In genomic region chr7:132687897-132688296, GRCm38 (mm10) we compare ENCODE assay signal across 14 mouse cellular contexts.
DNase-seq lines count a peak whose midpoint lies in the region; ATAC-seq and TF ChIP-seq lines count a peak whose summit lies in the region.
"Had no signal": no experiment of that assay in that cellular context is flagged by ENCODE, and none has a peak within 500 bp of the region (broad histone marks: within the 10 kb centered on the region; RNA-seq: fewer than 3 reads in every experiment).

No protein-coding gene starts in this region.

- no peaks in the 10 kb centered on the region for H3K36me3 ChIP-seq in heart, embryonic 13.5 days
- no peaks in the 10 kb centered on the region for H3K36me3 ChIP-seq in liver, postnatal 0 days (replicated peaks; ENCODE audit: insufficient read depth, low read length)
- no peaks in the 10 kb centered on the region for H3K36me3 ChIP-seq in liver, embryonic 12.5 days
- H3K36me3 ChIP-seq in embryonic facial prominence, embryonic 10.5 days (replicated peaks) = no peaks in the 10 kb centered on the region
- H3K36me3 ChIP-seq in limb, embryonic 13.5 days = no peaks in the 10 kb centered on the region
- H3K36me3 ChIP-seq: forebrain, embryonic 15.5 days had no signal

- no peaks in the 10 kb centered on the region for H3K27me3 ChIP-seq in heart, embryonic 13.5 days (replicated peaks)
- no peaks in the 10 kb centered on the region for H3K27me3 ChIP-seq in liver, postnatal 0 days (ENCODE audit: insufficient read depth, low read length)
- no peaks in the 10 kb centered on the region for H3K27me3 ChIP-seq in liver, embryonic 12.5 days (replicated peaks)
- no peaks in the 10 kb centered on the region for H3K27me3 ChIP-seq in embryonic facial prominence, embryonic 10.5 days (replicated peaks; ENCODE audit: low read depth, poor library complexity, severe bottlenecking)
- no peaks in the 10 kb centered on the region for H3K27me3 ChIP-seq in limb, embryonic 13.5 days
- H3K27me3 ChIP-seq: forebrain, embryonic 15.5 days had no signal

- no peak for TF ChIP-seq EP300 in liver, postnatal 0 days (IDR thresholded peaks at IDR 0.05; ENCODE audit: low read depth)

- no peak for ATAC-seq in heart, embryonic 13.5 days (ENCODE audit: extremely low read depth, insufficient number of reproducible peaks, low FRiP score, low TSS enrichment)
- no peak for ATAC-seq in liver, postnatal 0 days
- no peak for ATAC-seq in liver, embryonic 12.5 days
- ATAC-seq in limb, embryonic 13.5 days (ENCODE audit: low FRiP score, low read depth) = no peak
- ATAC-seq: forebrain, embryonic 15.5 days had no signal

- TF ChIP-seq CTCF in liver, postnatal 0 days (IDR thresholded peaks at IDR 0.05; ENCODE audit: low read depth) = no peak

- intact Hi-C loops in heart, postnatal 14 days (cut with DNase I) = no loop called here

- H3K9me3 ChIP-seq in heart, embryonic 13.5 days = no peaks in the 10 kb centered on the region
- H3K9me3 ChIP-seq in liver, postnatal 0 days (ENCODE audit: low read length) = no peaks in the 10 kb centered on the region
- no peaks in the 10 kb centered on the region for H3K9me3 ChIP-seq in liver, embryonic 12.5 days (replicated peaks)
- H3K9me3 ChIP-seq in embryonic facial prominence, embryonic 10.5 days = no peaks in the 10 kb centered on the region
- H3K9me3 ChIP-seq in limb, embryonic 13.5 days = no peaks in the 10 kb centered on the region
- H3K9me3 ChIP-seq: forebrain, embryonic 15.5 days had no signal

- no peak overlapping the region for H3K9ac ChIP-seq in heart, embryonic 13.5 days
- peak overlapping the region; percentile 38; the same call in 1 of the 2 replicates for H3K9ac ChIP-seq in liver, postnatal 0 days (replicated peaks)
- no peak overlapping the region for H3K9ac ChIP-seq in liver, embryonic 12.5 days
- H3K9ac ChIP-seq in limb, embryonic 13.5 days = no peak overlapping the region
- H3K9ac ChIP-seq: forebrain, embryonic 15.5 days had no signal

- no peak overlapping the region for H3K4me3 ChIP-seq in heart, embryonic 13.5 days
- no peak overlapping the region for H3K4me3 ChIP-seq in liver, postnatal 0 days (ENCODE audit: low read depth, low read length)
- no peak overlapping the region for H3K4me3 ChIP-seq in liver, embryonic 12.5 days
- H3K4me3 ChIP-seq in embryonic facial prominence, embryonic 10.5 days = no peak overlapping the region
- H3K4me3 ChIP-seq in limb, embryonic 13.5 days = no peak overlapping the region
- H3K4me3 ChIP-seq: forebrain, embryonic 15.5 days; left cerebral cortex, adult 2 months; myocyte had no signal

- H3K4me1 ChIP-seq in heart, embryonic 13.5 days = peaks cover 50% of the 10 kb centered on the region
- H3K4me1 ChIP-seq in liver, postnatal 0 days (ENCODE audit: insufficient read depth) = peaks cover 27% of the 10 kb centered on the region
- peaks cover 28% of the 10 kb centered on the region for H3K4me1 ChIP-seq in liver, embryonic 12.5 days
- H3K4me1 ChIP-seq in embryonic facial prominence, embryonic 10.5 days = peaks cover 57% of the 10 kb centered on the region
- H3K4me1 ChIP-seq in limb, embryonic 13.5 days = peaks cover 41% of the 10 kb centered on the region

- H3K27ac ChIP-seq in heart, embryonic 13.5 days (replicated peaks) = peak overlapping the region; percentile 81; the same call in 1 of the 2 replicates
- H3K27ac ChIP-seq in liver, postnatal 0 days (ENCODE audit: low read depth) = peak overlapping the region; percentile 44; the same call in 1 of the 2 replicates
- no peak overlapping the region for H3K27ac ChIP-seq in liver, embryonic 12.5 days
- peak overlapping the region; percentile 66 for H3K27ac ChIP-seq in embryonic facial prominence, embryonic 10.5 days (replicated peaks)
- peak overlapping the region; percentile 62 for H3K27ac ChIP-seq in limb, embryonic 13.5 days
- H3K27ac ChIP-seq: forebrain, embryonic 15.5 days; left cerebral cortex, adult 2 months had no signal

- no peak overlapping the region for H3K4me2 ChIP-seq in heart, embryonic 13.5 days
- no peak overlapping the region for H3K4me2 ChIP-seq in liver, postnatal 0 days (ENCODE audit: low read depth, low read length)
- no peak overlapping the region for H3K4me2 ChIP-seq in liver, embryonic 12.5 days
- no peak overlapping the region for H3K4me2 ChIP-seq in limb, embryonic 13.5 days (replicated peaks)
- H3K4me2 ChIP-seq: forebrain, embryonic 15.5 days had no signal

- 29% methylated on average over 2 of the region's 2 CpGs for WGBS in heart, embryonic 13.5 days
- 49% methylated on average over 2 of the region's 2 CpGs for WGBS in liver, postnatal 0 days (ENCODE audit: insufficient replicate concordance)
- WGBS in liver, embryonic 12.5 days (ENCODE audit: insufficient replicate concordance) = 44% methylated on average over 2 of the region's 2 CpGs
- WGBS in embryonic facial prominence, embryonic 10.5 days = 46% methylated on average over 2 of the region's 2 CpGs
- 52% methylated on average over 2 of the region's 2 CpGs for WGBS in limb, embryonic 13.5 days

- no peak for DNase-seq in heart, postnatal 14 days
- no peak for DNase-seq in liver, postnatal 0 days
- no peak for DNase-seq in embryonic facial prominence, embryonic 10.5 days (ENCODE audit: low spot score)
- no peak for DNase-seq in frontal cortex, postnatal 36 days (ENCODE audit: low spot score in 2 of 2)
- no peak for DNase-seq in urinary bladder, postnatal 10 days (ENCODE audit: low spot score)
- DNase-seq: adrenal gland, adult 2 months; cerebellum, adult 11 months; gastrocnemius, postnatal 36 days had no signal
